Mouse (Mus musculus) bone marrow macrophage, adult 2 months (primary cell): Measurements from ENCODE around the gene Olfr314. TPM values are rescaled to one million over a fixed set of nuclear protein-coding genes. Genes with fewer than 3 reads are reported as not detected.
"Not testable (repeated sequence)": the region's sequence is repeated elsewhere in the genome, so short reads cannot be mapped to it uniquely, and the experiment has no call there.

Experiments used
- H3K27ac ChIP-seq: 2 replicates; pipeline ENCODE4 v1.5.1; 2012; ENCODE audit warnings: low read depth, low read length; ENCODE audit not compliant: insufficient read depth
- H3K4me1 ChIP-seq: 2 replicates; pipeline ENCODE4 v1.6.1; 2012; ENCODE audit warnings: low read length; ENCODE audit not compliant: control insufficient read depth, insufficient read depth
- H3K4me3 ChIP-seq: 2 replicates; pipeline ENCODE4 v1.5.1; 2012; ENCODE audit warnings: mild to moderate bottlenecking, low read length, moderate library complexity; ENCODE audit not compliant: insufficient read depth
- CTCF ChIP-seq: IDR thresholded peaks from 2 replicates; pipeline ENCODE4 v1.5.1; 2012; ENCODE audit warnings: low read depth, mild to moderate bottlenecking, low read length, moderate library complexity
- POLR2A ChIP-seq: IDR thresholded peaks from 2 replicates; pipeline ENCODE4 v1.6.1; 2012; ENCODE audit warnings: mild to moderate bottlenecking, low read depth, low read length, borderline replicate concordance
- polyA plus RNA-seq: library from polyadenylated mRNA; stranded (reverse); fragments of >200 nt; gene quantifications from 2 replicates; pipeline ENCODE4 v1.2.4, GENCODE M21; 2012; ENCODE audit not compliant: missing spikeins, insufficient read depth, insufficient read length

The Olfr314 gene
- polyA plus RNA-seq, 1 experiment: not detected

GRCm38 (mm10) chr11:58829764-58830163 lies 47.0 kb downstream of the Olfr314 start:
- Histone ChIP-seq H3K27ac (no peak overlapping the region), H3K4me3 (no peak overlapping the region), H3K4me1 (no peaks in the 10 kb centered on the region)
- TF ChIP-seq POLR2A (no peak), CTCF (no peak)

- H3K4me3 ChIP-seq, H3K27ac ChIP-seq, H3K4me1 ChIP-seq: not testable (repeated sequence)
Measured at GRCm38 (mm10) chr11:58832541-58832940, 49.8 kb downstream of the Olfr314 start.

Other genes starting within 250 kb of the Olfr314 start
- gene Olfr330, start 248.1 kb upstream of the Olfr314 start, polyA plus RNA-seq: not detected in 2 replicates
- gene Olfr329-ps, start 236.5 kb upstream of the Olfr314 start, polyA plus RNA-seq: not detected in 2 replicates
- gene Olfr328, start 227.3 kb upstream of the Olfr314 start, polyA plus RNA-seq: not detected in 2 replicates
- gene Olfr224, start 212.4 kb upstream of the Olfr314 start, polyA plus RNA-seq: not detected in 2 replicates
- not detected in 2 replicates for gene Olfr325, start 205.2 kb upstream of the Olfr314 start, polyA plus RNA-seq
- not detected in 2 replicates for gene Olfr324, start 187.8 kb upstream of the Olfr314 start, polyA plus RNA-seq
- gene 2210407C18Rik, start 166.9 kb upstream of the Olfr314 start, polyA plus RNA-seq: not detected in 2 replicates
- not detected in 2 replicates for gene Olfr323, start 152.5 kb upstream of the Olfr314 start, polyA plus RNA-seq
- gene Trim58, start 142.5 kb upstream of the Olfr314 start, polyA plus RNA-seq: not detected in 2 replicates
- not detected in 2 replicates for gene Olfr322, start 124.2 kb upstream of the Olfr314 start, polyA plus RNA-seq
- not detected in 2 replicates for gene Olfr320, start 101.9 kb upstream of the Olfr314 start, polyA plus RNA-seq
- not detected in 2 replicates for gene Olfr319, start 83.8 kb upstream of the Olfr314 start, polyA plus RNA-seq
- gene Olfr318, start 58.9 kb upstream of the Olfr314 start, polyA plus RNA-seq: not detected in 2 replicates
- gene Olfr317, start 43.7 kb upstream of the Olfr314 start, polyA plus RNA-seq: not detected in 2 replicates
- not detected in 2 replicates for gene Olfr316, start 30.2 kb upstream of the Olfr314 start, polyA plus RNA-seq
- gene Olfr315, start 9.8 kb upstream of the Olfr314 start, polyA plus RNA-seq: not detected in 2 replicates
- not detected in 2 replicates for gene Fam183b, start 19.0 kb downstream of the Olfr314 start, polyA plus RNA-seq
- not detected in 2 replicates for gene Olfr313, start 32.0 kb downstream of the Olfr314 start, polyA plus RNA-seq
- not detected in 2 replicates for gene Olfr312, start 46.3 kb downstream of the Olfr314 start, polyA plus RNA-seq
- gene Olfr311, start 56.3 kb downstream of the Olfr314 start, polyA plus RNA-seq: not detected in 2 replicates
- gene Gm12258, start 64.2 kb downstream of the Olfr314 start, polyA plus RNA-seq: 3.8 and 5.3 TPM in 2 replicates
- gene 2810021J22Rik, start 84.3 kb downstream of the Olfr314 start, polyA plus RNA-seq: 3.6 and 4.5 TPM in 2 replicates
- gene Zfp39, start 121.3 kb downstream of the Olfr314 start, polyA plus RNA-seq: 3.3 and 4.0 TPM in 2 replicates
- gene Btnl10, start 135.0 kb downstream of the Olfr314 start, polyA plus RNA-seq: not detected in 2 replicates
- 99.5 and 112 TPM in 2 replicates for gene Rnf187, start 156.0 kb downstream of the Olfr314 start, polyA plus RNA-seq
- gene Hist3h2ba, start 166.0 kb downstream of the Olfr314 start, polyA plus RNA-seq: 1.4 TPM in 1 of 2 replicates, not detected in the other
- gene Hist3h2a, start 171.7 kb downstream of the Olfr314 start, polyA plus RNA-seq: 32.0 and 37.9 TPM in 2 replicates
- gene Trim17, start 171.7 kb downstream of the Olfr314 start, polyA plus RNA-seq: 0.28 TPM in 1 of 2 replicates, not detected in the other
- gene Trim11, start 195.1 kb downstream of the Olfr314 start, polyA plus RNA-seq: 21.2 and 22.6 TPM in 2 replicates